Mouse (Mus musculus): Measurements from ENCODE around the gene Fbxo11.

- TF ChIP-seq GATA1 (IDR thresholded peaks at IDR 0.05; ENCODE audit: borderline replicate concordance, low read length) (no peak), FLI1 (IDR thresholded peaks at IDR 0.05; ENCODE audit: low read length) (no peak)
Measured at GRCm38 (mm10) chr17:87984440-87985214, 80.5 kb downstream of the Fbxo11 start.
